Mouse (Mus musculus) heart, adult 2 months (tissue): ENCODE data around the gene Hoxc13. TPM values are rescaled to one million over a fixed set of nuclear protein-coding genes. Genes with fewer than 3 reads are reported as not detected.

ENCODE experiments used
- DNase-seq, 2 experiments: peaks; one replicate each; pipeline ENCODE4 v3.0.0; 2021
- H3K27ac ChIP-seq: fragments of 200-600 bp; 2 replicates; pipeline ENCODE4 v1.8.1; 2022
- H3K27me3 ChIP-seq: fragments of 200-500 bp; 2 replicates; pipeline ENCODE4 v1.6.1; 2012; ENCODE audit warnings: mild to moderate bottlenecking, low read length, inconsistent platforms, mixed read lengths; ENCODE audit not compliant: control insufficient read depth, insufficient read depth
- H3K36me3 ChIP-seq: fragments of 200-500 bp; 2 replicates; pipeline ENCODE4 v1.6.1; 2012; ENCODE audit warnings: low read length, inconsistent platforms; ENCODE audit not compliant: control insufficient read depth, insufficient read depth
- H3K4me1 ChIP-seq: fragments of 200-500 bp; 2 replicates; pipeline ENCODE4 v1.6.1; 2011; ENCODE audit warnings: low read length; ENCODE audit not compliant: control insufficient read depth, insufficient read depth
- H3K4me3 ChIP-seq: fragments of 200-600 bp; 2 replicates; pipeline ENCODE4 v1.8.1; 2022
- H3K79me2 ChIP-seq: fragments of 200-500 bp; replicated peaks from 2 replicates; pipeline ENCODE4 v1.6.1; 2012; ENCODE audit warnings: mild to moderate bottlenecking, inconsistent platforms, low read length, moderate library complexity, mixed read lengths; ENCODE audit not compliant: control insufficient read depth, insufficient read depth
- H3K9ac ChIP-seq: fragments of 200-500 bp; 2 replicates; pipeline ENCODE4 v1.6.1; 2012; ENCODE audit warnings: low read depth, mild to moderate bottlenecking, control low read depth, inconsistent platforms, low read length, mixed read lengths
- CTCF ChIP-seq: fragments of 200-600 bp; IDR thresholded peaks from 2 replicates; pipeline ENCODE4 v1.8.1; 2022; ENCODE audit warnings: antibody characterized with exemption, mild to moderate bottlenecking, moderate library complexity
- EP300 ChIP-seq: fragments of 200-500 bp; IDR thresholded peaks from 2 replicates; pipeline ENCODE4 v1.6.1; 2011; ENCODE audit warnings: low read depth, low read length, control low read depth; ENCODE audit not compliant: insufficient read depth
- POLR2A ChIP-seq: fragments of 200-500 bp; IDR thresholded peaks from 2 replicates; pipeline ENCODE4 v1.6.1; 2011; ENCODE audit warnings: mild to moderate bottlenecking, low read depth, low read length, control low read depth; ENCODE audit not compliant: insufficient read depth
- WGBS: fragments of 180-500 bp; shearing (Covaris S2); methylation state at CpG from one replicate; pipeline ENCODE4 v1.1.7; 2018; 5-methylcytosine and 5-hydroxymethylcytosine counted together
- intact Hi-C: fragments of 180-260 bp; cut with DNase I; formaldehyde crosslinking; loops from one replicate; pipeline ENCODE4 v1.15.1; 2025
- polyA plus RNA-seq: library from polyadenylated mRNA; depleted of rRNA; stranded (reverse); fragments of >200 nt; gene quantifications from 2 replicates; pipeline ENCODE4 v1.2.3, GENCODE M21; 2012
- total RNA-seq, 2 experiments: library from RNA; stranded (reverse); gene quantifications; 2 replicates each; pipeline ENCODE4 v1.2.3; 2021

Hoxc13 gene
- total and polyA plus RNA-seq, 3 experiments: not detected

- no peaks in the 10 kb centered on the region for H3K36me3 ChIP-seq
- intact Hi-C loops: no loop called here
- 4% methylated on average over 22 of the region's 22 CpGs for WGBS
These were observed 10.3 kb upstream of the Hoxc13 start for GRCm38 (mm10) chr15:102910496-102911095.

GRCm38 (mm10) chr15:102913038-102913585 is 7.8 kb upstream of the Hoxc13 start:
- intact Hi-C loops: no loop called here
- Histone ChIP-seq H3K27ac (no peak overlapping the region), H3K27me3 (peaks cover 16% of the 10 kb centered on the region), H3K4me1 (no peaks in the 10 kb centered on the region), H3K36me3 (no peaks in the 10 kb centered on the region), H3K79me2 (no peaks in the 10 kb centered on the region), H3K4me3 (no peak overlapping the region), H3K9ac (no peak overlapping the region)
- WGBS: 1% methylated on average over 19 of the region's 19 CpGs
- no peak for DNase-seq
- no peak for TF ChIP-seq POLR2A
- no peak for TF ChIP-seq EP300
- no peak for TF ChIP-seq CTCF

More at GRCm38 (mm10) chr15:102910496-102911095, 10.3 kb upstream of the Hoxc13 start:
- Histone ChIP-seq H3K9ac (no peak overlapping the region), H3K4me1 (no peaks in the 10 kb centered on the region), H3K79me2 (no peaks in the 10 kb centered on the region), H3K27me3 (peaks cover 16% of the 10 kb centered on the region), H3K27ac (no peak overlapping the region), H3K4me3 (no peak overlapping the region)
- DNase-seq: no peak
- no peak for TF ChIP-seq POLR2A
- TF ChIP-seq CTCF: no peak
- TF ChIP-seq EP300: no peak

- 5% methylated on average over 20 of the region's 20 CpGs for WGBS
- DNase-seq: no peak
- no peak overlapping the region for H3K4me3 ChIP-seq
- no peaks in the 10 kb centered on the region for H3K79me2 ChIP-seq
- TF ChIP-seq CTCF (no peak), POLR2A (no peak)
- H3K9ac ChIP-seq: no peak overlapping the region
- no peaks in the 10 kb centered on the region for H3K4me1 ChIP-seq
- H3K27me3 ChIP-seq: peaks cover 31% of the 10 kb centered on the region
- no peak overlapping the region for H3K27ac ChIP-seq
- no peaks in the 10 kb centered on the region for H3K36me3 ChIP-seq
- intact Hi-C loops: no loop called here
These were observed 2.8 kb upstream of the Hoxc13 start for GRCm38 (mm10) chr15:102917972-102918572.

GRCm38 (mm10) chr15:102918611-102919265 is 2.2 kb upstream of the Hoxc13 start:
- 4% methylated on average over 7 of the region's 7 CpGs for WGBS
- intact Hi-C loops: no loop called here

GRCm38 (mm10) chr15:102919336-102920180 is 1.3 kb upstream of the Hoxc13 start:
- Histone ChIP-seq H3K27me3 (peaks cover 28% of the 10 kb centered on the region), H3K79me2 (no peaks in the 10 kb centered on the region), H3K9ac (no peak overlapping the region), H3K36me3 (no peaks in the 10 kb centered on the region), H3K27ac (no peak overlapping the region), H3K4me3 (no peak overlapping the region), H3K4me1 (no peaks in the 10 kb centered on the region)
- no peak for DNase-seq
- WGBS: 7% methylated on average over 12 of the region's 12 CpGs
- no peak for TF ChIP-seq CTCF
- intact Hi-C loops: no loop called here

More at GRCm38 (mm10) chr15:102918611-102919265, 2.2 kb upstream of the Hoxc13 start:
- Histone ChIP-seq H3K9ac (no peak overlapping the region), H3K27me3 (peaks cover 28% of the 10 kb centered on the region), H3K79me2 (no peaks in the 10 kb centered on the region), H3K36me3 (no peaks in the 10 kb centered on the region), H3K4me3 (no peak overlapping the region), H3K27ac (no peak overlapping the region), H3K4me1 (no peaks in the 10 kb centered on the region)
- no peak for TF ChIP-seq CTCF
- no peak for TF ChIP-seq POLR2A
- no peak for TF ChIP-seq EP300
- DNase-seq: no peak
